Comparison of ENCODE assay signal across 12 mouse cellular contexts in the genomic region with DNA sequence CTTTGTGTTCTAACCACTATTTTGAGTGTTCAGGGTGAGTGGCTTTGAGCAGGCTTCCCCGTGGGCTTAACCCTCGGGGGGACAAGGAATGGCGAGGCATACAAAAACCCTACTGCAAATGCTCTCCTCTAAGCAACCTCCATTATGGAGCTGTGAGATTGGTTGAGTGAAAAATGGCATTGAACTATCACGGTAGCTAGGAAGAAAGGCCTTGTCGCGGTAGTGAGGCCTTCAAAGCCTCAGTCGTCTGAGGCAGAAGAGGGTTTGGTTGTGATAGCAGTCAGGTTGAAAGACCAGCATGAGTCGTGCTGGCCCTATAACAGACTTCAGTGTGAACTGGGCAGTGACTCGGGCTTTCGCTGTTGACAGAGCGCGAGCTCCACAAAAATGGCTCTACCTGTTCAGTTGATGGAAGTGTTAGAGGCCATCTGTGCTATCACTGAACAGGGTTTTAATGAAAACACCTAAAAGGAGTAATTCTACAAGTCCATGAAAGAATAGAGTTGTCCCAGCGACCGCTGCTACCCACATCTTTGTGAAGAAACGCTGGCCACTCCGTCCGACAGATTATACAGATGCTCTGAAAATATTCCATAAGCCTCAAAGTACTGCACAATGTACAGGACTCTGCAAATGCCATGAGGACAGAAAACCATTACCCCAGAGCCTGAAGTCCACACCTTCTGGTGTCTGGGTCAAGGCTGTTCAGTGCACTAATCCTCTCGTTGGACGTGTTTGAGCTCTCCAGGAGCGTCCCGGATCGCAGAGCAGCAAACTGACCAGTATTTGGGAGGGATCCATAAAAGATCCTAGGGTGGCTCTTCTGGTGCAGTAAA. TPM values are rescaled to one million over a fixed set of nuclear protein-coding genes. Genes with fewer than 3 reads are reported as not detected.
A peak's percentile ranks its signal among the peaks of the same experiment; 100 is the strongest.
DNase-seq lines count a peak whose midpoint lies in the region; ATAC-seq and TF ChIP-seq lines count a peak whose summit lies in the region.
"Had no signal": no experiment of that assay in that cellular context is flagged by ENCODE, and none has a peak within 500 bp of the region (broad histone marks: within the 10 kb centered on the region; RNA-seq: fewer than 3 reads in every experiment).

No protein-coding gene starts in this region.

- TF ChIP-seq EP300 in liver, postnatal 0 days (IDR thresholded peaks at IDR 0.05; ENCODE audit: low read depth): no peak

- no peak for TF ChIP-seq CTCF in E14TG2a.4 (conservative IDR thresholded peaks at IDR 0.05; ENCODE audit: low read length)
- no peak for TF ChIP-seq CTCF in liver, postnatal 0 days (IDR thresholded peaks at IDR 0.05; ENCODE audit: low read depth)

- peaks cover 82% of the 10 kb centered on the region for H3K27me3 ChIP-seq in E14TG2a.4 (ENCODE audit: insufficient read depth, low read length)
- H3K27me3 ChIP-seq in embryonic facial prominence, embryonic 14.5 days (replicated peaks; ENCODE audit: control insufficient read depth, insufficient read depth, low read length): peaks cover 95% of the 10 kb centered on the region
- peaks cover 100% of the 10 kb centered on the region for H3K27me3 ChIP-seq in midbrain, embryonic 10.5 days (ENCODE audit: low read depth, poor library complexity, severe bottlenecking)
- peaks cover 95% of the 10 kb centered on the region for H3K27me3 ChIP-seq in kidney, embryonic 15.5 days
- H3K27me3 ChIP-seq in liver, postnatal 0 days (ENCODE audit: insufficient read depth, low read length): peaks cover 78% of the 10 kb centered on the region

- no peak for ATAC-seq in embryonic facial prominence, embryonic 14.5 days (ENCODE audit: low read depth)
- no peak for ATAC-seq in kidney, embryonic 15.5 days (replicated peaks; ENCODE audit: low FRiP score)
- no peak for ATAC-seq in liver, postnatal 0 days

- no peak overlapping the region for H3K27ac ChIP-seq in embryonic facial prominence, embryonic 14.5 days (replicated peaks; ENCODE audit: low read depth, low read length)
- H3K27ac ChIP-seq in midbrain, embryonic 10.5 days (replicated peaks): peak overlapping the region; percentile 82
- no peak overlapping the region for H3K27ac ChIP-seq in kidney, embryonic 15.5 days
- H3K27ac ChIP-seq in liver, postnatal 0 days (ENCODE audit: low read depth): no peak overlapping the region
- H3K27ac ChIP-seq: embryonic facial prominence, embryonic 15.5 days had no signal

- H3K36me3 ChIP-seq in E14TG2a.4 (ENCODE audit: insufficient read depth, low read length): no peaks in the 10 kb centered on the region
- H3K36me3 ChIP-seq in embryonic facial prominence, embryonic 14.5 days (ENCODE audit: control insufficient read depth, insufficient read depth, low read length): no peaks in the 10 kb centered on the region
- no peaks in the 10 kb centered on the region for H3K36me3 ChIP-seq in midbrain, embryonic 10.5 days
- no peaks in the 10 kb centered on the region for H3K36me3 ChIP-seq in kidney, embryonic 15.5 days
- H3K36me3 ChIP-seq in liver, postnatal 0 days (replicated peaks; ENCODE audit: insufficient read depth, low read length): no peaks in the 10 kb centered on the region
- H3K36me3 ChIP-seq: embryonic facial prominence, embryonic 15.5 days had no signal

- H3K4me3 ChIP-seq in E14TG2a.4 (replicated peaks; ENCODE audit: low read length): peak overlapping the region; percentile 57; the same call in 1 of the 2 replicates
- H3K4me3 ChIP-seq in embryonic facial prominence, embryonic 14.5 days (ENCODE audit: low read depth, low read length): no peak overlapping the region
- peak overlapping the region; percentile 52 for H3K4me3 ChIP-seq in midbrain, embryonic 10.5 days
- H3K4me3 ChIP-seq in kidney, embryonic 15.5 days (replicated peaks): no peak overlapping the region
- H3K4me3 ChIP-seq in liver, postnatal 0 days (ENCODE audit: low read depth, low read length): no peak overlapping the region

- H3K4me1 ChIP-seq in E14TG2a.4 (replicated peaks; ENCODE audit: low read depth, low read length): peaks cover 24% of the 10 kb centered on the region
- H3K4me1 ChIP-seq in embryonic facial prominence, embryonic 14.5 days (ENCODE audit: control insufficient read depth, insufficient read depth, low read length): 0 out of 2 replicates have a peak, but pooled peaks cover 4% of the 10 kb centered on the region
- peaks cover 68% of the 10 kb centered on the region for H3K4me1 ChIP-seq in midbrain, embryonic 10.5 days
- H3K4me1 ChIP-seq in kidney, embryonic 15.5 days: peaks cover 6% of the 10 kb centered on the region
- no peaks in the 10 kb centered on the region for H3K4me1 ChIP-seq in liver, postnatal 0 days (ENCODE audit: insufficient read depth)

- H3K9ac ChIP-seq in embryonic facial prominence, embryonic 14.5 days (ENCODE audit: low read depth, low read length): peak overlapping the region; percentile 37; the same call in 1 of the 2 replicates
- no peak overlapping the region for H3K9ac ChIP-seq in kidney, embryonic 15.5 days
- H3K9ac ChIP-seq in liver, postnatal 0 days (replicated peaks): no peak overlapping the region
- H3K9ac ChIP-seq: embryonic facial prominence, embryonic 15.5 days had no signal

- H3K4me2 ChIP-seq in embryonic facial prominence, embryonic 14.5 days (ENCODE audit: low read depth, low read length): peak overlapping the region; percentile 50; the same call in 1 of the 2 replicates
- no peak overlapping the region for H3K4me2 ChIP-seq in kidney, embryonic 15.5 days
- no peak overlapping the region for H3K4me2 ChIP-seq in liver, postnatal 0 days (ENCODE audit: low read depth, low read length)

- H3K9me3 ChIP-seq in E14TG2a.4 (ENCODE audit: low read length): no peaks in the 10 kb centered on the region
- no peaks in the 10 kb centered on the region for H3K9me3 ChIP-seq in embryonic facial prominence, embryonic 14.5 days (ENCODE audit: control insufficient read depth, low read length)
- no peaks in the 10 kb centered on the region for H3K9me3 ChIP-seq in midbrain, embryonic 10.5 days (replicated peaks)
- no peaks in the 10 kb centered on the region for H3K9me3 ChIP-seq in kidney, embryonic 15.5 days (replicated peaks)
- H3K9me3 ChIP-seq in liver, postnatal 0 days (ENCODE audit: low read length): no peaks in the 10 kb centered on the region
- H3K9me3 ChIP-seq: embryonic facial prominence, embryonic 15.5 days had no signal

- DNase-seq in cerebellum, adult 18-20 months: peak; percentile 48 to 65
- no peak for DNase-seq in embryonic facial prominence, embryonic 14.5 days (ENCODE audit: low spot score)
- peak; percentile 52 for DNase-seq in midbrain, embryonic 10.5 days (ENCODE audit: low spot score)
- no peak for DNase-seq in liver, postnatal 0 days
- no peak for DNase-seq in frontal cortex, postnatal 25 days (ENCODE audit: low spot score in 2 of 2)
- DNase-seq in lung, postnatal 4 days: no peak
- DNase-seq: lung, postnatal 14 days; thymus, postnatal 14 days had no signal

- WGBS in embryonic facial prominence, embryonic 14.5 days: 11% methylated on average over 22 of the region's 22 CpGs
- WGBS in midbrain, embryonic 10.5 days: 3% methylated on average over 22 of the region's 22 CpGs
- WGBS in kidney, embryonic 15.5 days: 4% methylated on average over 22 of the region's 22 CpGs
- WGBS in liver, postnatal 0 days (ENCODE audit: insufficient replicate concordance): 7% methylated on average over 22 of the region's 22 CpGs

RNA-seq across cellular contexts. Expression of a gene that starts 7.6 kb away (rescaled TPM):
- 7.6 and 9.7 TPM in 2 replicates for polyA plus RNA-seq in embryonic facial prominence, embryonic 14.5 days (2014; fragmentation: Nextera tagmentation; extraction: Ambion mirVana)
- 25.1 and 33.5 TPM in 2 replicates for polyA plus RNA-seq in midbrain, embryonic 10.5 days (2016; fragmentation: Nextera tagmentation; extraction: Ambion mirVana)
- not detected in 2 replicates for polyA plus RNA-seq in kidney, embryonic 15.5 days (2015; fragmentation: Nextera tagmentation; extraction: Ambion mirVana)
- polyA plus RNA-seq in liver, postnatal 0 days (2015; fragmentation: Nextera tagmentation; extraction: Ambion mirVana): not detected in 2 replicates
- polyA plus RNA-seq: intestine, embryonic 14.5 days had no signal

RNA-seq across cellular contexts. Expression of a gene that starts 11.0 kb away (rescaled TPM):
- polyA plus RNA-seq in embryonic facial prominence, embryonic 14.5 days (2014; fragmentation: Nextera tagmentation; extraction: Ambion mirVana): 2.7 and 2.8 TPM in 2 replicates
- polyA plus RNA-seq in midbrain, embryonic 10.5 days (2016; fragmentation: Nextera tagmentation; extraction: Ambion mirVana): 6.5 and 6.6 TPM in 2 replicates
- polyA plus RNA-seq in kidney, embryonic 15.5 days (2015; fragmentation: Nextera tagmentation; extraction: Ambion mirVana): not detected in 2 replicates
- not detected in 2 replicates for polyA plus RNA-seq in liver, postnatal 0 days (2015; fragmentation: Nextera tagmentation; extraction: Ambion mirVana)
- polyA plus RNA-seq: intestine, embryonic 14.5 days had no signal

Comparison
In these comparisons a context has a peak if more than half of its experiments do, and no peak if none do; other contexts are left out.
1. H3K4me3 ChIP-seq: peak in E14TG2a.4 (single experiment) and midbrain, embryonic 10.5 days (single experiment); none in embryonic facial prominence, embryonic 14.5 days (single experiment), kidney, embryonic 15.5 days (single experiment) and liver, postnatal 0 days (single experiment).
2. DNase-seq: peak in cerebellum, adult 18-20 months (2 of 2) and midbrain, embryonic 10.5 days (single experiment); none in embryonic facial prominence, embryonic 14.5 days (single experiment), liver, postnatal 0 days (single experiment), frontal cortex, postnatal 25 days (0 of 2) and lung, postnatal 4 days (0 of 2).